Mouse (Mus musculus) hindbrain, embryonic 13.5 days (tissue): ENCODE measurements around the gene Mthfd2l. TPM values are rescaled to one million over a fixed set of nuclear protein-coding genes. Genes with fewer than 3 reads are reported as not detected.

ENCODE experiments used
- ATAC-seq: fragments of 200-750 bp; cut with Nextera tagmentation; 2 replicates; pipeline ENCODE4 v1.8.0; 2017; ENCODE audit warnings: moderate TSS enrichment; ENCODE audit not compliant: low FRiP score
- H3K27ac ChIP-seq: fragments of 300-500 bp; sonication (generic); 2 replicates; pipeline ENCODE4 v1.5.1; 2015; ENCODE audit warnings: inconsistent platforms, mild to moderate bottlenecking, moderate library complexity
- H3K27me3 ChIP-seq: fragments of 300-500 bp; sonication (generic); 2 replicates; pipeline ENCODE4 v1.6.1; 2015; ENCODE audit warnings: mild to moderate bottlenecking, inconsistent platforms
- H3K36me3 ChIP-seq: fragments of 300-500 bp; sonication (generic); 2 replicates; pipeline ENCODE4 v1.6.1; 2015; ENCODE audit warnings: mild to moderate bottlenecking, inconsistent platforms
- H3K4me1 ChIP-seq: fragments of 300-500 bp; sonication (generic); replicated peaks from 2 replicates; pipeline ENCODE4 v1.6.1; 2015; ENCODE audit warnings: inconsistent platforms
- H3K4me2 ChIP-seq: fragments of 300-500 bp; sonication (generic); 2 replicates; pipeline ENCODE4 v1.6.1; 2015; ENCODE audit warnings: inconsistent platforms, mild to moderate bottlenecking, moderate library complexity
- H3K4me3 ChIP-seq: fragments of 300-500 bp; sonication (generic); 2 replicates; pipeline ENCODE4 v1.5.1; 2015; ENCODE audit warnings: mild to moderate bottlenecking, inconsistent platforms
- H3K9ac ChIP-seq: fragments of 300-500 bp; sonication (generic); 2 replicates; pipeline ENCODE4 v1.6.1; 2015; ENCODE audit warnings: mild to moderate bottlenecking, inconsistent platforms
- H3K9me3 ChIP-seq: fragments of 300-500 bp; sonication (generic); 2 replicates; pipeline ENCODE4 v1.6.1; 2016; ENCODE audit warnings: inconsistent platforms
- WGBS: fragments of 180-500 bp; shearing (Covaris S2); methylation state at CpG from one replicate; pipeline ENCODE4 v1.1.7; 2015; 5-methylcytosine and 5-hydroxymethylcytosine counted together
- polyA plus RNA-seq: library from polyadenylated mRNA; unstranded; fragments of >200 nt; fragmentation: Nextera tagmentation; extraction: Ambion mirVana; gene quantifications from 2 replicates; pipeline ENCODE4 v1.2.1, GENCODE M21; 2015

The Mthfd2l gene
- polyA plus RNA-seq, 1 experiment from 2014 or later: 77.7 TPM

DNA sequence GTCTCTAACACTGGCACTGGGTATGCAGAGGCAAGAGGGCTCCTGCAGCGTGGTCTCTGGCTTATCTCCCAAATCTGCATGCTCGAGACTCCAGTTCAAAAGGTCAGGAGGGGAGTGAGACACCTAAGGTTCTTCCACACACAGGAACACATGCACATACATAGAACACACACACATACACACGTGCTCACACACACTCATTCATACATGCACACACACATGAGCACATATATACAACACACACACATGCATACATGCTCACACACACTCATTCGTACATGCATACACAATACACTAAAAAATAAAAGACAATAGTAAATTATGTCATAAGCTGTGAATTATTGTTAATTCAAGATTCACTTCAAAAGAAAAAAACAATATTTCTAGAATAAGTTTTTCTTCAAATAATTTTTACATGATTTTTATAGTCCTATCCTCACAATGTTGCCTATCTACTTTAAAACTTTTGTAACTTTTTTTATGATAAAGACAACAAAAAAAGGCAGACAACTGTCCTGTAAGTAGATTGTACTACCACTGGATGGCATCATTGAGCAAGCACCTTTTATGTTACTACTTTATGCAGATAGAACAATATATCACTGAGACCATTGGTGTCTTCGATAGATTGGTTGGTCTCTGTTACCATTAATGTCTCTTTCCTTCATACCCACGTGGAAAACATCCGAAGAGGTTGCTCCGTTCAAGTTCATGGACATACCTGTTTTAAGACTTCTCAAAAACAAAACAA is 22.0 kb downstream of the Mthfd2l start:
- no peak overlapping the region for H3K9ac ChIP-seq
- no peaks in the 10 kb centered on the region for H3K9me3 ChIP-seq
- no peak overlapping the region for H3K4me2 ChIP-seq
- H3K4me1 ChIP-seq: no peaks in the 10 kb centered on the region
- WGBS: 88% methylated on average over 8 of the region's 8 CpGs
- H3K36me3 ChIP-seq: peaks cover 11% of the 10 kb centered on the region
- no peak overlapping the region for H3K4me3 ChIP-seq
- H3K27me3 ChIP-seq: no peaks in the 10 kb centered on the region
- peak; percentile 46; the same call in 1 of the 2 replicates for ATAC-seq
- H3K27ac ChIP-seq: no peak overlapping the region

DNA sequence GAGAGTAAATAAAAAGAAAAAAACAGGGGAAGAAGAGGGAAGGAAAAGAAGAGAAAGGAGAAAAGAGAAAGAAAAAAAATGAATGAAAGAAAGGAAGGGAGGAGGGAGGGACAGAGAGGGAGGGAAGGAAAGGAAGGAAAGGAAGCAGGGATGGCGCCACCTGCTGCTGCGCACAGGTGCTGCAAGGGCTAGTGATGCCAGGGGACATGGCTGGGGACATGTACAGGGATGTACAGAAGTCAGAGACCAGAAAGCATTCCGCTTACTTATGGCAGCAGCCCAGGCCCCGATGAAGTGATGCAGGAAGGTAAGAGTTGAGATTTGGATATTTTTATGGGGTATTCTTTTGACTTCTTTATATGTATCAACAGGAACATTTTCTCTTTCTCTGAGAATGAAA is 33.4 kb downstream of the Mthfd2l start:
- ATAC-seq: no peak
- Histone ChIP-seq H3K27me3 (no peaks in the 10 kb centered on the region), H3K4me3 (no peak overlapping the region), H3K27ac (no peak overlapping the region), H3K9ac (no peak overlapping the region), H3K4me2 (no peak overlapping the region), H3K4me1 (no peaks in the 10 kb centered on the region), H3K9me3 (no peaks in the 10 kb centered on the region), H3K36me3 (peaks cover 21% of the 10 kb centered on the region)
- WGBS: 65% methylated on average over 4 of the region's 4 CpGs

DNA sequence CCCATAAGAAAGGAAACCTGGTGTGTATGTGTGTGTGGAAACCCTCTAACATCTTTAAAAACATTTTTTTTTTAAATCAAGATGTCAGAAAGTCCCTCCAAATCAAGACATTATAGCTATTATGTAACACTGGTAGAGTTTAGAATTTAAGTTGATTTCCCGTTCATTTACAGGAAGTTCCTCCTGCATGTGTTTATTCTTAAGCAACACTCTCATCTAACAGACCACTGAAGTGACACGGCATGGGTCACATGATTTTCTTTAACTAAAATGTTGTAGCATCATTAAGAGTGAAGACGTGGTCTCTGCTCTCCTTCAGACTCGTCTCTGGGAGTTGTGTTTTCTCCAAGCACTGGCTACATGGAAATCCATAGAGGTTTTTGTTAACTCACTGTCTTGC is 33.8 kb downstream of the Mthfd2l start:
- Histone ChIP-seq H3K4me3 (no peak overlapping the region), H3K27ac (no peak overlapping the region), H3K4me1 (no peaks in the 10 kb centered on the region), H3K27me3 (no peaks in the 10 kb centered on the region), H3K9ac (no peak overlapping the region), H3K9me3 (no peaks in the 10 kb centered on the region), H3K4me2 (no peak overlapping the region), H3K36me3 (peaks cover 16% of the 10 kb centered on the region)
- no peak for ATAC-seq
- 91% methylated on average over 4 of the region's 4 CpGs for WGBS

DNA sequence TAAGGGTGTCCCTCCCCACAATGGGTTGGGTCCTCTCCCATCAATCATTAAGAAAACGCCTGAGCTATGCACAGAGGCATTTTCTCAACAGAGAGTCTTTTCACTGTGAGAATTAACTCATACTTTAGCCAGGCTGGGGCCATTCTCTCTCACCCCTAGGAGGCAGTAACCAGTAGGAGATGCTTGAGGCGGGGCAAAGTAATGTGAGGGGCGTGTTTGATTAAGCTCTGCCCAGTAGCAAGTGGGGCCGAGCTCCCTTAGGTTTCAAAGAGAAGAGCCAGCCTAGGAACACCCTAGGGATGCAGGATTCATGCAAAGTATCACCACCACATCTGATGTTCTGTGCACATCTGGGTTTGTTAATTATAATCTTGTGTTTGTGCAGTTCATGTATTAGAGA is 34.5 kb downstream of the Mthfd2l start:
- no peak for ATAC-seq

DNA sequence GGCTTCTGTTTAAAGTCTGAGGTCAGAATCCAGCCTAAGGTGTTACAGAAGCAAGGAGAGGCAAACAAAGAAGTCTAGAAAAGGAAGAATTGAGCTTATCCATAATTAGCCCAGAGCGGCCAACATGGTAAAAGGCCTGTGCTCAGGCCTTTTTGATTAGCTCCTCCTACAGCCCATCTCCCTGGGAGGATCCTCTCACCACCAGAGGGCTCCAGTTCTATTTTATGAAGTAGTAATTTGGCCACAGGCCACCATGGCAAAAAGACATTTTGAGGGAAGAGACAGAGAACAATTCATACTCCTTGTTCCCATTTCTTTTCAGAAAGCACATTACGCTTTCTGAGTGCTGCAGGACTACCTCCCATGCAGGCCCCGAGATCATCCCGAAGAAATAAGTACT is 46.3 kb downstream of the Mthfd2l start:
- Histone ChIP-seq H3K36me3 (peaks cover 25% of the 10 kb centered on the region), H3K27ac (no peak overlapping the region), H3K4me1 (no peaks in the 10 kb centered on the region), H3K9me3 (no peaks in the 10 kb centered on the region), H3K9ac (no peak overlapping the region), H3K27me3 (no peaks in the 10 kb centered on the region), H3K4me2 (no peak overlapping the region), H3K4me3 (no peak overlapping the region)
- 0 out of 2 replicates have a peak, but pooled peaks have one; percentile 32 for ATAC-seq
- WGBS: 85% methylated on average over 4 of the region's 4 CpGs

More for the DNA sequence above, 34.5 kb downstream of the Mthfd2l start:
- Histone ChIP-seq H3K9ac (no peak overlapping the region), H3K4me2 (no peak overlapping the region), H3K27me3 (no peaks in the 10 kb centered on the region), H3K9me3 (no peaks in the 10 kb centered on the region), H3K4me3 (no peak overlapping the region), H3K36me3 (peaks cover 14% of the 10 kb centered on the region), H3K27ac (no peak overlapping the region), H3K4me1 (no peaks in the 10 kb centered on the region)
- WGBS: 57% methylated on average over 4 of the region's 4 CpGs

DNA sequence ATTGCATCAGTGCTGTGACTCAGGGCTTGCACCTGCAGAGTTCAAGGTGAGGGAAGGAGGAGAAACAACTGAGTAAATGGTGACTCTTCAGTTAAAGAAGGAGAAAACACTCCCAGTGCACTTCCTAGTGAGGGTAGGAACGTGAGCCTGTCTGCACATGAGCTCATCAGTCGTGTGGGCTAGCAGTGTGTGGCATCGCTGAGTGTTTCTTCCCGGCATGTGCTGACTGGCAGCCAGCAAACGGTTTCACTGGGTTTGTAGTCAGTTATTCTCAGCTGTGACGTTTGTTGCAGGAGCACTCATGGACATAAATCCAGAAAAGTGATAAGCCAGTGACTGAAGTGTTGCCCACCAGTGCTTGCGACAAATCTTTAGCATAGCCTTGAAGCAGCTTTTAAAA is 49.4 kb downstream of the Mthfd2l start:
- Histone ChIP-seq H3K36me3 (peaks cover 16% of the 10 kb centered on the region), H3K4me2 (no peak overlapping the region), H3K4me3 (no peak overlapping the region), H3K27ac (no peak overlapping the region), H3K27me3 (no peaks in the 10 kb centered on the region), H3K9ac (no peak overlapping the region), H3K9me3 (no peaks in the 10 kb centered on the region), H3K4me1 (no peaks in the 10 kb centered on the region)
- no peak for ATAC-seq
- WGBS: 88% methylated on average over 7 of the region's 7 CpGs

DNA sequence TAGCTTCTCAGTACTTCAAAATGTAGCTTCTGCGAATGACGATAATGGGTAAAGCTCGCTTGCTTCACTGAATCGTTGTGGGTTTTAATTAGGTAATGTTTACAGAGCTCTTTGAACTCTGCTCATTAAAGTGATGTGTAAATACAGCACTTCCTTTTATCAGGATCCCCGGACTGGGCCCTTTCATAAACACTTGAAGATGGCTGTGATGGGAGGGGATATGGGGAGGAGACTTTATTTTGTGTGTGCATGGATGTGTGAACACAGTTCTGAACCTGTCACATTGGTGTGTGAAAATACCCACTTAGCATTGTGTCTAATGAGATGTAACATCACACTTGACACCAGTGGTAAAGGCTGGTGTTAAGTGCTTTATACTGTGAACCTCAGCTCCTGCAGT is 56.7 kb downstream of the Mthfd2l start:
- Histone ChIP-seq H3K27ac (no peak overlapping the region), H3K36me3 (peaks cover 19% of the 10 kb centered on the region; the same call in 1 of the 2 replicates), H3K27me3 (no peaks in the 10 kb centered on the region), H3K9me3 (no peaks in the 10 kb centered on the region), H3K4me2 (no peak overlapping the region), H3K9ac (no peak overlapping the region), H3K4me1 (no peaks in the 10 kb centered on the region), H3K4me3 (no peak overlapping the region)
- WGBS: 73% methylated on average over 5 of the region's 5 CpGs
- ATAC-seq: no peak

DNA sequence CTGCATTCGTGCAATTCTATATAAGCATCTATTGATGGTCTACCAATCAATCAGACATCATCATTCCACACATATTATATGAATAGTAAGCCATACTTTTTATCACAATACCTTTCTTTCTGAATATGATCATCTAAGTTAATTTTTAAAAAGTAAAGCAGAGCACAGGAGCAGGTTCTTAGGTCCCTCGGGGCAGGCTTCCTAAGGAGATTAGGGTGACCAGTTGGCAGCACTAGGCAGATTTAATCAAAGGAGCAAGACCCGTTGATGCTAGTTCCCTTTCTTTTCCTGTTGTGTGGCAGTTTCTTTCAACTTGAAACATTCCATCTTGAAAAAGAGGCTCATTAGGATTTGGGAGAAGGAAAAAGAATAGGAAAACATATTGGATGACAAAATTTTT is 57.2 kb downstream of the Mthfd2l start:
- 84% methylated on average over 3 of the region's 3 CpGs for WGBS
- no peak for ATAC-seq

DNA sequence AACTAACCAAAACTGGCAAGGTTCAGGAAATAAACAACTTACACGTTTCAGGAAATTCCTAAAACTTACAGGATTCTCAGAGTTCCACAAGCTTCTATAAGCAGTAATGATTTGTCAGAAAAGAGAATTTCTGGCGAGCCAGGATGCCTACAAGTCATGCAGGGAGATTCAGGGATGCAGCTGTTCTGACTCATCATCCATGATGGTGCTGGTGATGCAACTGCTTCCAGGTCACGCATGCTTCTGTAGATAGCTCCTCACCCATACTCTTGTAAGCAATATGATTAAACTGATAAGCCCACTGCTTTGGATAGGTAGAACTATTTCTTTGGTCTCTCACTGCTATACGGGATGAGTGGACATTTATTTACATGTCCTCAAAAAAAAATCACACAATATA is 57.7 kb downstream of the Mthfd2l start:
- Histone ChIP-seq H3K27ac (no peak overlapping the region), H3K4me2 (no peak overlapping the region), H3K9me3 (no peaks in the 10 kb centered on the region), H3K4me1 (no peaks in the 10 kb centered on the region), H3K9ac (no peak overlapping the region), H3K36me3 (peaks cover 19% of the 10 kb centered on the region; the same call in 1 of the 2 replicates), H3K4me3 (no peak overlapping the region), H3K27me3 (no peaks in the 10 kb centered on the region)
- ATAC-seq: no peak
- 94% methylated on average over 4 of the region's 4 CpGs for WGBS

More for the DNA sequence above, 57.2 kb downstream of the Mthfd2l start:
- Histone ChIP-seq H3K36me3 (peaks cover 19% of the 10 kb centered on the region; the same call in 1 of the 2 replicates), H3K9ac (no peak overlapping the region), H3K9me3 (no peaks in the 10 kb centered on the region), H3K4me3 (no peak overlapping the region), H3K4me2 (no peak overlapping the region), H3K4me1 (no peaks in the 10 kb centered on the region), H3K27ac (no peak overlapping the region), H3K27me3 (no peaks in the 10 kb centered on the region)

DNA sequence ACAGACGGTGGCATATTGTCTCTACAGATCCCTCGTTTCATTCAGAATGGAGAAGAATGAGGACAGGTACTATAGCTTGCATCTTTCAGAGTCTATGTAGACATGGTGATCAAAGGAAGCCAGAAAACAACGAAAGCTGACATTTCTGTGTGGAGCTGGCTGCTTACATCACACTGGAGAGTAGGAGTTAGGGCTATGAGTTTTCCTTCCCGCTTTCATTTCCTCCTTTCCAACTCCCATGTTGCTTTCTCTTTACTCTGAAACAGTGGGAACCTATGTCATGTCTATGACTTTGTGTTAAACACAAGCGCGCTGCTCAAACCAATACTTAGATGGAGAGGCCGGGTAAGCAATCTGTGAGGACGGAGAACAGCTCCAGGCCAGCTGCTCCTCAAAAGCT is 69.0 kb downstream of the Mthfd2l start:
- no peak overlapping the region for H3K4me2 ChIP-seq
- H3K36me3 ChIP-seq: peaks cover 17% of the 10 kb centered on the region
- H3K9ac ChIP-seq: no peak overlapping the region
- no peak for ATAC-seq
- H3K9me3 ChIP-seq: no peaks in the 10 kb centered on the region
- no peak overlapping the region for H3K27ac ChIP-seq
- no peaks in the 10 kb centered on the region for H3K27me3 ChIP-seq
- H3K4me3 ChIP-seq: no peak overlapping the region
- no peaks in the 10 kb centered on the region for H3K4me1 ChIP-seq
- WGBS: 94% methylated on average over 8 of the region's 8 CpGs

DNA sequence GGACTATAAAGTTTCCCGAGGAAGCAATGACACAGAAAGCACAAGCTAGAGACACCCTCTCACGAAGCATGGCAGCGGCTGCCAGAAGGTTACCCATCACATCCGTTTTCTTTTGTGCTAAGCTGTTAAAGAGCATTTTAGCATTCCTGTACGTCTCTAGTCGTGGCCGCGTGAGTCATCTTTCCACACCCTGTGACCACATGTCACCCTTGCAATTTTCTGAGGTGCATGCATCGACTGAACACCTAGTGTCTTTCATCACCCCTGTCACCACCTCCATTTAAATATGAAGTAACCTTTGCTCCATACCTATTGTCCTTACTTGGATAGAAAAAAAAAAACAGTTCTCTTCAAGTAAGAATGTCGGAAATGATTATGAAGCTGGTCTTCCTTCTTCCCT is 84.3 kb downstream of the Mthfd2l start:
- Histone ChIP-seq H3K4me3 (no peak overlapping the region), H3K36me3 (no peaks in the 10 kb centered on the region), H3K9ac (no peak overlapping the region), H3K4me2 (no peak overlapping the region), H3K27ac (no peak overlapping the region), H3K27me3 (no peaks in the 10 kb centered on the region), H3K9me3 (no peaks in the 10 kb centered on the region), H3K4me1 (no peaks in the 10 kb centered on the region)
- WGBS: 85% methylated on average over 10 of the region's 10 CpGs
- ATAC-seq: no peak

DNA sequence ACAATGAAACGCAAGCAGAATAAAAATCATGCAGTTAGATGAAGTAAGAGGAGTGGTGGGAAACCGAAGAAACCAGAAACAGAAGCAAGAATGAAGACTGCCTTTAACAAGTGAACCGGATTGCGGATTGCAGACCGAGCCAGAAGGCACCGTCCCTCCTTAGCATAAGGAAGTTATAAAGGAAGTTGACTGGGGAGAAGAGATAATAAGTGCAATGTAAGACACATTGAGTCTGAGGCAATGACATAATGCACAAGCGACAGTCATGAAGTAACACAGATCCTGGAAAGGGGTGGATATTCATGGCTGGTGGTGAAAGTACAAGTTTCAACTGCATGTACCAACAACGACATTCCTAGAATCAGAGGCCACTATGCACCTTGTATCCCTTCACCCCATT is 92.2 kb downstream of the Mthfd2l start:
- Histone ChIP-seq H3K4me1 (no peaks in the 10 kb centered on the region), H3K4me2 (no peak overlapping the region), H3K9me3 (no peaks in the 10 kb centered on the region), H3K36me3 (no peaks in the 10 kb centered on the region), H3K4me3 (no peak overlapping the region), H3K27ac (no peak overlapping the region), H3K27me3 (no peaks in the 10 kb centered on the region), H3K9ac (no peak overlapping the region)
- 90% methylated on average over 8 of the region's 8 CpGs for WGBS
- no peak for ATAC-seq

DNA sequence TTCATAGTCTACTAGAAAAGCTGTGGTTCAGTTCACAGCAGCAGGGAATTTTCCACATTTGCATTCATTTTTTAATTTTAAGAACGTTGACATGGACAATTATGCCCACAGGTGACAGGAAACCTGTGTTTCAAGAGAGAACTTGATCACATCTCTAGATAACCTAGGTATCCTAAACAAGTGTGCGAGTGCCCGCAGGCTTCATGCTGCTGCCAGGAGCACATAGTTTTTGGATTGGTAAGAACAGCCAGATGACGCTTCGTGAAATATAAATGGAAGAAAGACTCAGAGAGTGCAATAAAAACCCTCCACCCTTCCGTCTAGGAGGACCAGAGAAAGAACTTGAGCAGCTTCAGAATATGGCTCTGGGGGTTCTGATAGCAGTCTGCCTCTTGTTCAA is 96.2 kb downstream of the Mthfd2l start, which contains the start of gene Epgn:
TSS of gene Epgn (plus strand) at position 301 of the 400 bp plus-strand sequence.
- Histone ChIP-seq H3K4me3 (no peak within 1 kb of the TSS), H3K9me3 (no peaks in the 10 kb centered on the region), H3K27me3 (no peaks in the 10 kb centered on the region), H3K36me3 (no peaks in the 10 kb centered on the region), H3K9ac (no peak within 1 kb of the TSS), H3K4me2 (no peak within 1 kb of the TSS), H3K4me1 (no peaks in the 10 kb centered on the region), H3K27ac (no peak within 1 kb of the TSS)
- WGBS: 92% methylated on average over 6 of the region's 6 CpGs
- no peak for ATAC-seq
